Mouse (Mus musculus): ENCODE data around the gene Slc8a2. TPM values are rescaled to one million over a fixed set of nuclear protein-coding genes. Genes with fewer than 3 reads are reported as not detected.
A peak's percentile ranks its signal among the peaks of the same experiment; 100 is the strongest.

Slc8a2 gene
- polyA plus RNA-seq, 1 experiment = 1.2 TPM

- DNase-seq (ENCODE audit: low read depth in 1 of 2, low spot score in 2 of 2) = peak in 1 of 2 experiments; percentile 48
- H3K36me3 ChIP-seq (ENCODE audit: control insufficient read depth, insufficient read depth, low read length) = no peaks in the 10 kb centered on the region
- peak within 1 kb of the TSS; percentile 72 for H3K4me3 ChIP-seq (ENCODE audit: extremely low read depth, insufficient read depth, insufficient read length)
- 1% methylated on average over 40 of the region's 42 CpGs for WGBS
- H3K4me1 ChIP-seq (ENCODE audit: control insufficient read depth, insufficient read depth, insufficient read length) = peaks cover 2% of the 10 kb centered on the region; the same call in 1 of the 2 replicates
- TF ChIP-seq POLR2A (IDR thresholded peaks at IDR 0.05; ENCODE audit: low read depth, low read length) (no peak), CTCF (IDR thresholded peaks at IDR 0.05; ENCODE audit: extremely low read depth, insufficient read depth, insufficient read length, insufficient replicate concordance) (no peak)
- 0 out of 2 replicates have a peak within 1 kb of the TSS, but pooled peaks have one; percentile 21 for H3K27ac ChIP-seq (ENCODE audit: insufficient read depth, low read length)
- peaks cover 5% of the 10 kb centered on the region for H3K27me3 ChIP-seq (ENCODE audit: control insufficient read depth, insufficient read depth, low read length)
Observed at GRCm38 (mm10) chr7:16174597-16175541, 45.2 kb downstream of the Slc8a2 start, which contains the start of gene Meis3. Gene Meis3, plus strand, starts transcription at chr7:16175090.

GRCm38 (mm10) chr7:16175542-16175931 lies 45.9 kb downstream of the Slc8a2 start:
- WGBS = 2% methylated on average over 10 of the region's 10 CpGs
- 0 out of 2 replicates have a peak overlapping the region, but pooled peaks have one; percentile 21 for H3K27ac ChIP-seq (ENCODE audit: insufficient read depth, low read length)
- H3K4me3 ChIP-seq (ENCODE audit: extremely low read depth, insufficient read depth, insufficient read length) = peak overlapping the region; percentile 72
- no peak for DNase-seq (ENCODE audit: low read depth in 1 of 2, low spot score in 2 of 2)
- no peaks in the 10 kb centered on the region for H3K36me3 ChIP-seq (ENCODE audit: control insufficient read depth, insufficient read depth, low read length)
- H3K4me1 ChIP-seq (ENCODE audit: control insufficient read depth, insufficient read depth, insufficient read length) = peaks cover 2% of the 10 kb centered on the region; the same call in 1 of the 2 replicates
- H3K27me3 ChIP-seq (ENCODE audit: control insufficient read depth, insufficient read depth, low read length) = peaks cover 5% of the 10 kb centered on the region
- no peak for TF ChIP-seq POLR2A (IDR thresholded peaks at IDR 0.05; ENCODE audit: low read depth, low read length)
- no peak for TF ChIP-seq CTCF (IDR thresholded peaks at IDR 0.05; ENCODE audit: extremely low read depth, insufficient read depth, insufficient read length, insufficient replicate concordance)

- Histone ChIP-seq H3K4me3 (ENCODE audit: extremely low read depth, insufficient read depth, insufficient read length) (no peak overlapping the region), H3K36me3 (ENCODE audit: control insufficient read depth, insufficient read depth, low read length) (no peaks in the 10 kb centered on the region), H3K4me1 (ENCODE audit: control insufficient read depth, insufficient read depth, insufficient read length) (peaks cover 2% of the 10 kb centered on the region; the same call in 1 of the 2 replicates), H3K27ac (ENCODE audit: insufficient read depth, low read length) (no peak overlapping the region), H3K27me3 (ENCODE audit: control insufficient read depth, insufficient read depth, low read length) (peaks cover 5% of the 10 kb centered on the region)
- 42% methylated on average over 4 of the region's 4 CpGs for WGBS
- DNase-seq (ENCODE audit: low read depth in 1 of 2, low spot score in 2 of 2) = no peak
- TF ChIP-seq POLR2A (IDR thresholded peaks at IDR 0.05; ENCODE audit: low read depth, low read length) (no peak), CTCF (IDR thresholded peaks at IDR 0.05; ENCODE audit: extremely low read depth, insufficient read depth, insufficient read length, insufficient replicate concordance) (no peak)
Observed at GRCm38 (mm10) chr7:16178114-16178513, 48.5 kb downstream of the Slc8a2 start.

- Histone ChIP-seq H3K36me3 (ENCODE audit: control insufficient read depth, insufficient read depth, low read length) (no peaks in the 10 kb centered on the region), H3K4me1 (ENCODE audit: control insufficient read depth, insufficient read depth, insufficient read length) (no peaks in the 10 kb centered on the region), H3K27ac (ENCODE audit: insufficient read depth, low read length) (no peak overlapping the region), H3K27me3 (ENCODE audit: control insufficient read depth, insufficient read depth, low read length) (no peaks in the 10 kb centered on the region), H3K4me3 (ENCODE audit: extremely low read depth, insufficient read depth, insufficient read length) (no peak overlapping the region)
- TF ChIP-seq POLR2A (IDR thresholded peaks at IDR 0.05; ENCODE audit: low read depth, low read length) = no peak
- TF ChIP-seq CTCF (IDR thresholded peaks at IDR 0.05; ENCODE audit: extremely low read depth, insufficient read depth, insufficient read length, insufficient replicate concordance) = no peak
- DNase-seq (ENCODE audit: low read depth in 1 of 2, low spot score in 2 of 2) = peak in 1 of 2 experiments; percentile 39
- WGBS = 25% methylated on average over 8 of the region's 8 CpGs
Observed at GRCm38 (mm10) chr7:16183663-16184062, 54.0 kb downstream of the Slc8a2 start.

GRCm38 (mm10) chr7:16187494-16187893 lies 57.9 kb downstream of the Slc8a2 start:
- WGBS = 72% methylated on average over 8 of the region's 8 CpGs
- Histone ChIP-seq H3K27me3 (ENCODE audit: control insufficient read depth, insufficient read depth, low read length) (no peaks in the 10 kb centered on the region), H3K4me3 (ENCODE audit: extremely low read depth, insufficient read depth, insufficient read length) (no peak overlapping the region), H3K27ac (ENCODE audit: insufficient read depth, low read length) (no peak overlapping the region), H3K36me3 (ENCODE audit: control insufficient read depth, insufficient read depth, low read length) (no peaks in the 10 kb centered on the region), H3K4me1 (ENCODE audit: control insufficient read depth, insufficient read depth, insufficient read length) (0 out of 2 replicates have a peak, but pooled peaks cover 2% of the 10 kb centered on the region)
- no peak for DNase-seq (ENCODE audit: low read depth in 1 of 2, low spot score in 2 of 2)
- TF ChIP-seq CTCF (IDR thresholded peaks at IDR 0.05; ENCODE audit: extremely low read depth, insufficient read depth, insufficient read length, insufficient replicate concordance) = no peak
- no peak for TF ChIP-seq POLR2A (IDR thresholded peaks at IDR 0.05; ENCODE audit: low read depth, low read length)

- H3K27ac ChIP-seq (ENCODE audit: insufficient read depth, low read length) = no peak overlapping the region
- H3K36me3 ChIP-seq (ENCODE audit: control insufficient read depth, insufficient read depth, low read length) = peaks cover 1% of the 10 kb centered on the region; the same call in 1 of the 2 replicates
- TF ChIP-seq CTCF (IDR thresholded peaks at IDR 0.05; ENCODE audit: extremely low read depth, insufficient read depth, insufficient read length, insufficient replicate concordance) = peak; percentile 71
- no peak for TF ChIP-seq POLR2A (IDR thresholded peaks at IDR 0.05; ENCODE audit: low read depth, low read length)
- 18% methylated on average over 5 of the region's 5 CpGs for WGBS
- H3K4me1 ChIP-seq (ENCODE audit: control insufficient read depth, insufficient read depth, insufficient read length) = peaks cover 12% of the 10 kb centered on the region; the same call in 1 of the 2 replicates
- H3K4me3 ChIP-seq (ENCODE audit: extremely low read depth, insufficient read depth, insufficient read length) = no peak overlapping the region
- H3K27me3 ChIP-seq (ENCODE audit: control insufficient read depth, insufficient read depth, low read length) = no peaks in the 10 kb centered on the region
- peak in 1 of 2 experiments; percentile 64 for DNase-seq (ENCODE audit: low read depth in 1 of 2, low spot score in 2 of 2)
Observed at GRCm38 (mm10) chr7:16192315-16192714, 62.7 kb downstream of the Slc8a2 start.
